Mouse (Mus musculus) ZHBTc4 (cell line): ENCODE measurements at regions not wholly inside any gene's neighbourhood (a gene's known extent, or its start where the extent isn't known, plus 50 kb on each side); places are given as distances from the start of the nearest gene placed in this dataset.

Source experiments
- DNase-seq: peaks from one replicate; pipeline ENCODE4 v3.0.0-alpha.2; 2011; ENCODE audit warnings: low read depth, low spot score

GRCm38 (mm10) chr10:84172828-84173321, 267.5 kb downstream of the Nuak1 start:
- DNase-seq: no peak

GRCm38 (mm10) chr10:84183239-84183638, 257.2 kb downstream of the Nuak1 start:
- DNase-seq: no peak

GRCm38 (mm10) chr10:84186466-84186865, 253.9 kb downstream of the Nuak1 start:
- no peak for DNase-seq

GRCm38 (mm10) chr10:84199035-84199434, 241.4 kb downstream of the Nuak1 start:
- DNase-seq: no peak

GRCm38 (mm10) chr10:84201785-84202184, 238.6 kb downstream of the Nuak1 start:
- DNase-seq: peak; percentile 5

- DNase-seq: no peak
These were observed 228.2 kb downstream of the Nuak1 start for GRCm38 (mm10) chr10:84212096-84212785.

GRCm38 (mm10) chr10:84214812-84215211, 225.6 kb downstream of the Nuak1 start:
- DNase-seq: no peak

GRCm38 (mm10) chr10:84229224-84229921, 211.0 kb downstream of the Nuak1 start:
- no peak for DNase-seq

- DNase-seq: no peak
These were observed 210.2 kb downstream of the Nuak1 start for GRCm38 (mm10) chr10:84230011-84230781.

GRCm38 (mm10) chr10:84235006-84235405, 205.4 kb downstream of the Nuak1 start:
- no peak for DNase-seq

GRCm38 (mm10) chr10:84236236-84236635, 204.2 kb downstream of the Nuak1 start:
- no peak for DNase-seq

- DNase-seq: peak; percentile 87
These were observed 202.0 kb downstream of the Nuak1 start for GRCm38 (mm10) chr10:84238279-84238963.

GRCm38 (mm10) chr10:84243283-84243682, 197.1 kb downstream of the Nuak1 start:
- DNase-seq: no peak

- no peak for DNase-seq
These were observed 191.1 kb downstream of the Nuak1 start for GRCm38 (mm10) chr10:84249346-84249745.

GRCm38 (mm10) chr10:84260931-84261650, 179.3 kb downstream of the Nuak1 start:
- DNase-seq: no peak

GRCm38 (mm10) chr10:84262943-84263342, 177.5 kb downstream of the Nuak1 start:
- no peak for DNase-seq

GRCm38 (mm10) chr10:84285832-84286506, 154.4 kb downstream of the Nuak1 start:
- DNase-seq: no peak

GRCm38 (mm10) chr10:84294422-84294821, 146.0 kb downstream of the Nuak1 start:
- no peak for DNase-seq

GRCm38 (mm10) chr10:84296168-84296567, 144.2 kb downstream of the Nuak1 start:
- no peak for DNase-seq

GRCm38 (mm10) chr10:84301561-84301960, 138.8 kb downstream of the Nuak1 start:
- no peak for DNase-seq
